Mouse (Mus musculus) B cell, adult 2 months (primary cell): Measurements from ENCODE around the gene Etv6.

Experiments
- DNase-seq, 2 experiments: peaks; one replicate each; pipeline ENCODE4 v3.0.0; 2022

Gene Etv6

GRCm38 (mm10) chr6:134217747-134218146 is 182.2 kb downstream of the Etv6 start:
- no peak for DNase-seq

GRCm38 (mm10) chr6:134218441-134218840 is 182.9 kb downstream of the Etv6 start:
- DNase-seq, result no peak

- no peak for DNase-seq
Observed at GRCm38 (mm10) chr6:134219358-134219757, 183.9 kb downstream of the Etv6 start.

GRCm38 (mm10) chr6:134220209-134220777 is 184.8 kb downstream of the Etv6 start:
- DNase-seq, result peak; percentile 62 to 69

- no peak for DNase-seq
Observed at GRCm38 (mm10) chr6:134222248-134222929, 186.9 kb downstream of the Etv6 start.

- DNase-seq, result no peak
Observed at GRCm38 (mm10) chr6:134225564-134225963, 190.1 kb downstream of the Etv6 start.

GRCm38 (mm10) chr6:134226349-134227169 is 191.1 kb downstream of the Etv6 start:
- no peak for DNase-seq

GRCm38 (mm10) chr6:134236311-134236710 is 200.8 kb downstream of the Etv6 start:
- no peak for DNase-seq

GRCm38 (mm10) chr6:134238455-134238854 is 203.0 kb downstream of the Etv6 start:
- DNase-seq, result no peak

GRCm38 (mm10) chr6:134240988-134241387 is 205.5 kb downstream of the Etv6 start:
- DNase-seq, result peak; percentile 41 to 47

GRCm38 (mm10) chr6:134243119-134243518 is 207.6 kb downstream of the Etv6 start:
- no peak for DNase-seq

- no peak for DNase-seq
Observed at GRCm38 (mm10) chr6:134243546-134243945, 208.0 kb downstream of the Etv6 start.

- no peak for DNase-seq
Observed at GRCm38 (mm10) chr6:134244071-134244470, 208.6 kb downstream of the Etv6 start.

- DNase-seq, result no peak
Observed at GRCm38 (mm10) chr6:134246109-134246508, 210.6 kb downstream of the Etv6 start.

GRCm38 (mm10) chr6:134247324-134247723 is 211.8 kb downstream of the Etv6 start:
- DNase-seq, result no peak

GRCm38 (mm10) chr6:134248720-134249119 is 213.2 kb downstream of the Etv6 start:
- DNase-seq, result no peak

GRCm38 (mm10) chr6:134250764-134251163 is 215.3 kb downstream of the Etv6 start:
- no peak for DNase-seq

- no peak for DNase-seq
Observed at GRCm38 (mm10) chr6:134251364-134251763, 215.9 kb downstream of the Etv6 start.

- DNase-seq, result no peak
Observed at GRCm38 (mm10) chr6:134252081-134252755, 216.7 kb downstream of the Etv6 start.

GRCm38 (mm10) chr6:134256369-134256768 is 220.9 kb downstream of the Etv6 start:
- no peak for DNase-seq

- DNase-seq, result peak in 1 of 2 experiments; percentile 10
Observed at GRCm38 (mm10) chr6:134259913-134260312, 224.4 kb downstream of the Etv6 start.

- peak in 1 of 2 experiments; percentile 11 for DNase-seq
Observed at GRCm38 (mm10) chr6:134261904-134262303, 226.4 kb downstream of the Etv6 start.

GRCm38 (mm10) chr6:134262383-134262782 is 226.9 kb downstream of the Etv6 start:
- no peak for DNase-seq
